Mouse (Mus musculus): ENCODE results near the gene E2f7.

E2f7 gene

DNA sequence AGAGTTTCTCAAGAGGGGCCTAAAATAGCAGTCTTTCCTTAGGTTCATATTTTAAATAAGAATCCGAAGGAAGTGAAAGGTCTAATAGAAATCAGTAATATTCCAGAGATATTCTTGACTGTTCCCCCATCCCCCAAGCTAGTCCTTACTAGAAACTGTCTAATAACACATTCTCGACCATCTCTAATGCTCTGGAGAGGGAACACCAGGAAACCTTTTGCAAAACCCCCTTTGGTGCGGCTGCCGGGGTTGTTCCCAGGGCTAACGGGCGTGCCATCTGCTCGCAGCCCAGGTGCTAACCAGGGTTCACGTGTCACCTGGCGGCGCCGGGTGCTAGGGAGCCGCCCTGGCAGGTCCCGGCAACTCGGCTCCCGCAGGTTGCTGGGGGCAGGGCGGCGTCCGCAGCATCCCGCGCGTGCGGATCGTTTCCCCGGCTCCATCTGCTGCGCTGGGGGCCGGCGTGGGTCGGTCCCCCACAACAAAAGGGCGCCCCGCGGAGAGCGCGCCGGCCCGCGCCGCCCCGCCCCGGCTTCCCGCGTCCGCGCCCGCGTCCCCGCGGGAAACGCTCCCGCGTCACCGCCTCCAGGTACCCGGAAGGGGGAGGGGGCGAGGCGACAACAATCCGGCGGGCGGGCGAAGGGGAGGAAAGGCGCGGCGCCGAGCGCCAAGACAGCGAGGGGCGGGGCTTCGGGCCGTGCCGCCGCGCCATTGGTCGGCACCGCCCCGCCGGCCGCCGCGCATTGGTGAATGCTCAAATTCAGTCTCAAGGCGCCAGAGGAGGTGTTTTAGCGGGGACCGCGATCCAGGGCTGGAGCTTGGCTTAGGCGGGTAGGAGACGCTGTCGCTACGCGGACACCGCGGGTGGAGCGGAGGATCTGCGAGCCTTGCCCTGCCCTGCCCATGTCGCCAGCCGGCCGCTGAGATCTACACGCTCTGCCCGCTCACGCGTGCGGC is at the start of gene E2f7:
E2f7 (plus strand) TSS at position 754 of the 954 bp plus-strand sequence.
- DNase-seq (ENCODE audit: low read depth, low spot score), result peak; percentile 92

GRCm38 (mm10) chr10:110701276-110701675 is 44.0 kb upstream of the E2f7 start:
- DNase-seq (ENCODE audit: low read depth, low spot score), result no peak

- DNase-seq (ENCODE audit: low read depth, low spot score), result peak; percentile 24
Observed at GRCm38 (mm10) chr10:110705672-110706071, 39.6 kb upstream of the E2f7 start.

GRCm38 (mm10) chr10:110707390-110708113 is 37.7 kb upstream of the E2f7 start:
- no peak for DNase-seq (ENCODE audit: low read depth, low spot score)

- DNase-seq (ENCODE audit: low read depth, low spot score), result no peak
Observed at GRCm38 (mm10) chr10:110716887-110717286, 28.4 kb upstream of the E2f7 start.

- no peak for DNase-seq (ENCODE audit: low read depth, low spot score)
Observed at GRCm38 (mm10) chr10:110726431-110726830, 18.8 kb upstream of the E2f7 start.

- DNase-seq (ENCODE audit: low read depth, low spot score), result peak; percentile 51
Observed at GRCm38 (mm10) chr10:110727816-110728215, 17.4 kb upstream of the E2f7 start.

DNA sequence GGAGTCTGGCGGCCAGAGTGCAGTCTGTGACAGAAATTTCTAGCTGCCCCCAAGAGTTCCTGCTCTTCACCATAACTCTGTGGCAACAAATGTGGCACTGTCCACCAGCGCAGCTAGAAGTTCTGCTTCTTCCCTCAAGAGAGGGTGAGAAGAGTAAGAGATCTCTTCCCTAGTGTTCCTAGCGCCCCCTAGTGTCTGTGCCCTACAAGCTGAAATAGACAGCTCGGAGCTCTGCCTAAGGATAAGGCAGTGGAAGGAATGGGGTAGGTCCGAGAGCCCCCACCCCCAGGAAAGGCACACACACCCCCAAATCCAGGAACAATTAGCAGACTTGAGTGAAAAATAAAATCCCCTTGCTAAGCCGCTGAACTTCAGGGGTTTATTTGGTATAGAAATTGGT is 11.9 kb upstream of the E2f7 start:
- peak; percentile 66 for DNase-seq (ENCODE audit: low read depth, low spot score)

DNA sequence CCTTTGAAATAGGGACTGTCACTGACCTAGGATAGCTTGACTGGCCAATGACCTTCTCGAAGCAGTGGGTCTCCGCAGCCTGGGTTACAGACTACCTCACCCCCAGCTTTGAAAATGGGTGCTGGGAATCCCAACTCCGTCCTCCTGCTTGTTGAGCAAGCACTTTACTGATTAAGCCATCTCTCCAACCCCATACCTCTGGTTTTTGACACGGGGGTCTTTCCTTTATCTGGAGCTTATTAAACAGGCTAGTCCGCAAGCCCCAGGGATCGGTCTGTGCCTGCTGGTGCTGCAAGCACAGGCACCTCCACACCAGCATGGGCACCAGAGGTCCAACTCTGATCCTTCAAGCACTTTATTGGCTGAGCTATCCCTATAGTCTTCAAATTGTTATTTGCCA is 1.5 kb upstream of the E2f7 start:
- DNase-seq (ENCODE audit: low read depth, low spot score), result no peak

DNA sequence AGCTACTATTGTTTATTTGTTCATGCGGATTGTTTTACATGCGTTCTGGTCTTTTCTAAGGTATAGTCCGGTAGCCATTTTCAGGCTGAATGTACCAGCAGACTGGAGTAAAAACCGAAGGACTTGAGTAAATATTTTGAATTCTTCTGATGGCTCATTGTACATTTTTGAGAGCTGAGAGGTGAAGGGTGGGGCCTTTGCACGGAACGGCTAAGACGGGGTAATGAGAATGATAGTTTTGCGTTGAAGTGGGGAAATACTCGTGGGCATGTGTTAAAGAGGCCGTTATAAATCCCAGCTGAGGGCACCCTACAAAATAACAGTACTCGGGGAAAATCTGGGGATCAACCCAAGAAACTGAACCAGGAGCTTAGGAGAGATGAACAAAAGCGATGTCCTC is 1.1 kb upstream of the E2f7 start:
- DNase-seq (ENCODE audit: low read depth, low spot score), result no peak

- peak; percentile 55 for DNase-seq (ENCODE audit: low read depth, low spot score)
Observed at GRCm38 (mm10) chr10:110745640-110746032, 397 bp downstream of the E2f7 start.

DNA sequence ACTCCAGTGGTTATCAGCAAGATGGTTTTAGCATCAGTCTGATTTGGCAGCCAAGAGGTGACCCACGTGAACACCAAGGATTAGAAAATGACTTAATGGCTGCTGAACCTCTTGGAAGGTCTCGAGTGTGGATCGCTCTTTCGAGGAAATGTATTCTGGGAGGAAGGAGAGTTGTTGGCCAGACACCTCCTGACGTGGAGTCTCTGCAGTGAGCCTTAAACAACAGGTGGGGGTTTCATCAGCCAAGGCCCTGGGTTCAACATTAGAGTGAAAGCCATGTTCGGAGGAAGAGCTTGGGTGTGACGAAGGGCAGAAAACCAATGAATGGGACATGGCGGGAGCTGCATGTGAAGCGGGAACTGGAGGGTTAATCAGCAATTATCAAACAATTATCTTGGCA is 3.8 kb downstream of the E2f7 start:
- no peak for DNase-seq (ENCODE audit: low read depth, low spot score)

GRCm38 (mm10) chr10:110749510-110750305 is 4.5 kb downstream of the E2f7 start:
- no peak for DNase-seq (ENCODE audit: low read depth, low spot score)

- DNase-seq (ENCODE audit: low read depth, low spot score), result no peak
Observed at GRCm38 (mm10) chr10:110752849-110753248, 7.6 kb downstream of the E2f7 start.

- no peak for DNase-seq (ENCODE audit: low read depth, low spot score)
Observed at GRCm38 (mm10) chr10:110755556-110755955, 10.3 kb downstream of the E2f7 start.

- no peak for DNase-seq (ENCODE audit: low read depth, low spot score)
Observed at GRCm38 (mm10) chr10:110756271-110756793, 11.1 kb downstream of the E2f7 start.

GRCm38 (mm10) chr10:110760552-110760951 is 15.3 kb downstream of the E2f7 start:
- peak; percentile 65 for DNase-seq (ENCODE audit: low read depth, low spot score)

DNA sequence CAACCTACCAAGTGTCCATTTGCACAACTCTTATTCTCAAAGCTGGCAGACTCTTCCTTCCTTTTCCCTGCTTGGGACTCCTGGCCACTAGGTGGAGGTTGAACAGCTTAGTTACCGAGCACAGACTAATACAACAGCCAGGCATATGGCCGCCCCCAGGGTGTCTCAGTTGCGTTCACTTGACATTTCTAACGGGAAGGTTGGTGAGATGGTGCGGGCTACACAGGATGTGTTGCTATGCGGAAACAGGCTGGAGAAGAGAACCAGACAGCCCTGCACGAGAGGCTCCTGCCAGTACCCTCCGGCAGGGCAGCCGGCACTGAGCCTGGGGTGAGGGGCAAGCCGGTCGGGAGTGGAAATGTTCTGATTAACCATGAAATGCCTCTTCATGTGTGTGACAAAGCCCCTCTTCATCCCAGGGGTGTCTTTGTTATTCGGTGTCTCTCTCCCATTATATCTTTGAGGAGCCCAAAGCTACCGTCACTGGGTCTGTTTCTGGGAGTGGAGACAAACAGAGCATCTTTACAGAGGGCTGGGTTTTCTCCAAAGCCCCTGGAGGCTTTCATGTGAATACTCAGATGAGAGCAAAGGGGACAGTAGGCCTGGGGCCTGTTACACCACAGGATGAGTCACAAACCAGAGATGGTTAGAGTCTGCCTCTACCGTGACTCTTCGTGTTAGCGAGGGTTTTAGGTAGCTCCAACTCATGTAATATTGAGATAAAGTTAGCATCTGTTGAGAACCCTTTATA is 17.1 kb downstream of the E2f7 start:
- no peak for DNase-seq (ENCODE audit: low read depth, low spot score)

GRCm38 (mm10) chr10:110763416-110763815 is 18.2 kb downstream of the E2f7 start:
- DNase-seq (ENCODE audit: low read depth, low spot score), result no peak

DNA sequence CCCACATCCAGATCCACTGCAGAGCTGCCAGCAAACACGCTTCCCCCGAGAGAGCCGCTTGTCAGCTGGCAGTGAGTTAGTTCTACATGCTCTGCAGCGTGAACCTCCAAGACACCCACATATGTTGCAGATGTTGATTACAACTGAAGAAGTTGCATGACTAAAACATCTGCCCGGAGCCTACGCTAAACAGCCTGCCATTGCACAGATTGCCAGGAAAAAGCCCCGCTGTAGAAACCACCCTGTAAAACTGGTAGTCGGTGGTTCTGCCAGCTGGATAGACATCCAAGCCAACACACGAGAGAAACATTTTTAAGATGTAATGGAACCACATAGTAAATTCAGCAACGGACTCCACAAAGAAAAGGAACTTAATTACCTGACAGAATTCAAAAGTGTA is 24.3 kb downstream of the E2f7 start:
- DNase-seq (ENCODE audit: low read depth, low spot score), result no peak

- no peak for DNase-seq (ENCODE audit: low read depth, low spot score)
Observed at GRCm38 (mm10) chr10:110773201-110773600, 28.0 kb downstream of the E2f7 start.

Measured in forelimb bud, embryonic 11.5 days (tissue).